Mouse (Mus musculus): ENCODE data around the gene Rbm20. TPM values are rescaled to one million over a fixed set of nuclear protein-coding genes. Genes with fewer than 3 reads are reported as not detected.

Gene Rbm20
- polyA plus RNA-seq, 1 experiment: 6.5 TPM

GRCm38 (mm10) chr19:53868125-53868524, 191.0 kb downstream of the Rbm20 start:
- no peaks in the 10 kb centered on the region for H3K27me3 ChIP-seq (ENCODE audit: control insufficient read depth, insufficient read depth, low read length, poor library complexity, severe bottlenecking)
- no peaks in the 10 kb centered on the region for H3K4me1 ChIP-seq (ENCODE audit: control insufficient read depth, insufficient read depth, low read length)
- H3K27ac ChIP-seq (ENCODE audit: insufficient read depth, low read length): no peak overlapping the region
- no peak overlapping the region for H3K9ac ChIP-seq (ENCODE audit: low read depth, poor library complexity, severe bottlenecking)
- no peak overlapping the region for H3K4me3 ChIP-seq (ENCODE audit: low read depth, low read length)
- TF ChIP-seq EP300 (IDR thresholded peaks at IDR 0.05; ENCODE audit: insufficient read depth, low read depth, low read length) (no peak), POLR2A (IDR thresholded peaks at IDR 0.05; ENCODE audit: insufficient read depth, low read length) (no peak), CTCF (IDR thresholded peaks at IDR 0.05; ENCODE audit: low read depth, low read length) (no peak)
- no peaks in the 10 kb centered on the region for H3K9me3 ChIP-seq (replicated peaks; ENCODE audit: control insufficient read depth, insufficient read depth, low read length, poor library complexity, severe bottlenecking)
- H3K36me3 ChIP-seq (ENCODE audit: control insufficient read depth, insufficient read depth, low read length, poor library complexity, severe bottlenecking): no peaks in the 10 kb centered on the region

- H3K9ac ChIP-seq (ENCODE audit: low read depth, poor library complexity, severe bottlenecking): no peak overlapping the region
- no peaks in the 10 kb centered on the region for H3K4me1 ChIP-seq (ENCODE audit: control insufficient read depth, insufficient read depth, low read length)
- no peak overlapping the region for H3K4me3 ChIP-seq (ENCODE audit: low read depth, low read length)
- no peaks in the 10 kb centered on the region for H3K36me3 ChIP-seq (ENCODE audit: control insufficient read depth, insufficient read depth, low read length, poor library complexity, severe bottlenecking)
- H3K27me3 ChIP-seq (ENCODE audit: control insufficient read depth, insufficient read depth, low read length, poor library complexity, severe bottlenecking): no peaks in the 10 kb centered on the region
- TF ChIP-seq EP300 (IDR thresholded peaks at IDR 0.05; ENCODE audit: insufficient read depth, low read depth, low read length) (no peak), CTCF (IDR thresholded peaks at IDR 0.05; ENCODE audit: low read depth, low read length) (no peak), POLR2A (IDR thresholded peaks at IDR 0.05; ENCODE audit: insufficient read depth, low read length) (no peak)
- no peak overlapping the region for H3K27ac ChIP-seq (ENCODE audit: insufficient read depth, low read length)
- no peaks in the 10 kb centered on the region for H3K9me3 ChIP-seq (replicated peaks; ENCODE audit: control insufficient read depth, insufficient read depth, low read length, poor library complexity, severe bottlenecking)
These were observed 191.7 kb downstream of the Rbm20 start for GRCm38 (mm10) chr19:53868796-53869195.

- Histone ChIP-seq H3K9ac (ENCODE audit: low read depth, poor library complexity, severe bottlenecking) (no peak overlapping the region), H3K9me3 (replicated peaks; ENCODE audit: control insufficient read depth, insufficient read depth, low read length, poor library complexity, severe bottlenecking) (no peaks in the 10 kb centered on the region), H3K27ac (ENCODE audit: insufficient read depth, low read length) (no peak overlapping the region), H3K4me3 (ENCODE audit: low read depth, low read length) (no peak overlapping the region), H3K27me3 (ENCODE audit: control insufficient read depth, insufficient read depth, low read length, poor library complexity, severe bottlenecking) (no peaks in the 10 kb centered on the region), H3K36me3 (ENCODE audit: control insufficient read depth, insufficient read depth, low read length, poor library complexity, severe bottlenecking) (no peaks in the 10 kb centered on the region), H3K4me1 (ENCODE audit: control insufficient read depth, insufficient read depth, low read length) (no peaks in the 10 kb centered on the region)
- TF ChIP-seq EP300 (IDR thresholded peaks at IDR 0.05; ENCODE audit: insufficient read depth, low read depth, low read length) (no peak), POLR2A (IDR thresholded peaks at IDR 0.05; ENCODE audit: insufficient read depth, low read length) (no peak), CTCF (IDR thresholded peaks at IDR 0.05; ENCODE audit: low read depth, low read length) (no peak)
These were observed 192.6 kb downstream of the Rbm20 start for GRCm38 (mm10) chr19:53869427-53870385.

- no peak overlapping the region for H3K4me3 ChIP-seq (ENCODE audit: low read depth, low read length)
- TF ChIP-seq CTCF (IDR thresholded peaks at IDR 0.05; ENCODE audit: low read depth, low read length): no peak
- no peak for TF ChIP-seq EP300 (IDR thresholded peaks at IDR 0.05; ENCODE audit: insufficient read depth, low read depth, low read length)
- TF ChIP-seq POLR2A (IDR thresholded peaks at IDR 0.05; ENCODE audit: insufficient read depth, low read length): no peak
These were observed 193.5 kb downstream of the Rbm20 start for GRCm38 (mm10) chr19:53870568-53870967.

DNA sequence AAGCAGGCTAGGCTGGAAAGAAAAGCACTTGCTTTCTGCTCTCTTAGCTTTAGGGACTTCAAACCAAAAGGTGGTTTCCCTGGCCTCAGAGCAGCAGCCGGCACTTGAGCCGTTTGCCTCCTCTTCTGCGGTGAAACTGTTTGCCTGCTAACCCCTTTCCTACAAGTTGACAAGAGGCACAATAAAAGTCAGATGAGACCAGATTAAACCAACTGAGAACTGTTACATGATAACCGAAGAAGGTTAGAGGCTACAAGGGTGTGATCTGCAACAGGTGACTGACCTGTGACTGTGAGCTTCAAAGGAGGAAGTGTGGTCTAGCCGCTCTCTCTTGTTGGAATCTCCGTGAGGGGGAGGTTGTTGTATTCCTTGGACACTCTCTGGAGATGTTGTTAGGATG, 194.4 kb downstream of the Rbm20 start:
- no peaks in the 10 kb centered on the region for H3K27me3 ChIP-seq (ENCODE audit: control insufficient read depth, insufficient read depth, low read length, poor library complexity, severe bottlenecking)
- no peaks in the 10 kb centered on the region for H3K36me3 ChIP-seq (ENCODE audit: control insufficient read depth, insufficient read depth, low read length, poor library complexity, severe bottlenecking)
- no peak overlapping the region for H3K4me3 ChIP-seq (ENCODE audit: low read depth, low read length)
- no peak overlapping the region for H3K9ac ChIP-seq (ENCODE audit: low read depth, poor library complexity, severe bottlenecking)
- no peaks in the 10 kb centered on the region for H3K9me3 ChIP-seq (replicated peaks; ENCODE audit: control insufficient read depth, insufficient read depth, low read length, poor library complexity, severe bottlenecking)
- H3K4me1 ChIP-seq (ENCODE audit: control insufficient read depth, insufficient read depth, low read length): no peaks in the 10 kb centered on the region
- H3K27ac ChIP-seq (ENCODE audit: insufficient read depth, low read length): no peak overlapping the region
- TF ChIP-seq CTCF (IDR thresholded peaks at IDR 0.05; ENCODE audit: low read depth, low read length) (no peak), POLR2A (IDR thresholded peaks at IDR 0.05; ENCODE audit: insufficient read depth, low read length) (no peak), EP300 (IDR thresholded peaks at IDR 0.05; ENCODE audit: insufficient read depth, low read depth, low read length) (no peak)

More at GRCm38 (mm10) chr19:53870568-53870967, 193.5 kb downstream of the Rbm20 start:
- Histone ChIP-seq H3K9ac (ENCODE audit: low read depth, poor library complexity, severe bottlenecking) (no peak overlapping the region), H3K36me3 (ENCODE audit: control insufficient read depth, insufficient read depth, low read length, poor library complexity, severe bottlenecking) (no peaks in the 10 kb centered on the region), H3K27me3 (ENCODE audit: control insufficient read depth, insufficient read depth, low read length, poor library complexity, severe bottlenecking) (no peaks in the 10 kb centered on the region), H3K9me3 (replicated peaks; ENCODE audit: control insufficient read depth, insufficient read depth, low read length, poor library complexity, severe bottlenecking) (no peaks in the 10 kb centered on the region), H3K4me1 (ENCODE audit: control insufficient read depth, insufficient read depth, low read length) (no peaks in the 10 kb centered on the region), H3K27ac (ENCODE audit: insufficient read depth, low read length) (no peak overlapping the region)
